Mouse (Mus musculus) large intestine, adult 2 months (tissue): Measurements from ENCODE around the gene Khdrbs1. TPM values are rescaled to one million over a fixed set of nuclear protein-coding genes. Genes with fewer than 3 reads are reported as not detected.
"Not testable (repeated sequence)": the region's sequence is repeated elsewhere in the genome, so short reads cannot be mapped to it uniquely, and the experiment has no call there.

Experiments used
- DNase-seq: peaks from one replicate; pipeline ENCODE4 v3.0.0-alpha.2; 2012; ENCODE audit warnings: low read depth, low spot score
- WGBS: fragments of 180-500 bp; shearing (Covaris S2); methylation state at CpG from one replicate; pipeline ENCODE4 v1.1.7; 2018; 5-methylcytosine and 5-hydroxymethylcytosine counted together
- polyA plus RNA-seq: library from polyadenylated mRNA; depleted of rRNA; stranded (reverse); fragments of >200 nt; gene quantifications from 2 replicates; pipeline ENCODE4 v1.2.3, GENCODE M21; 2012

Khdrbs1 gene
- polyA plus RNA-seq, 1 experiment = 13.9 TPM

GRCm38 (mm10) chr4:129746591-129746990 is 4.5 kb upstream of the Khdrbs1 start:
- WGBS = 82% methylated on average over 3 of the region's 3 CpGs
- DNase-seq = no peak

GRCm38 (mm10) chr4:129746106-129746505 is 4.0 kb upstream of the Khdrbs1 start:
- DNase-seq = no peak
- 88% methylated on average over 1 of the region's 1 CpGs for WGBS

GRCm38 (mm10) chr4:129743494-129743893 is 1.4 kb upstream of the Khdrbs1 start:
- WGBS = 46% methylated on average over 2 of the region's 2 CpGs
- no peak for DNase-seq

GRCm38 (mm10) chr4:129743010-129743390 is 897 bp upstream of the Khdrbs1 start:
- 15% methylated on average over 7 of the region's 7 CpGs for WGBS
- no peak for DNase-seq

DNA sequence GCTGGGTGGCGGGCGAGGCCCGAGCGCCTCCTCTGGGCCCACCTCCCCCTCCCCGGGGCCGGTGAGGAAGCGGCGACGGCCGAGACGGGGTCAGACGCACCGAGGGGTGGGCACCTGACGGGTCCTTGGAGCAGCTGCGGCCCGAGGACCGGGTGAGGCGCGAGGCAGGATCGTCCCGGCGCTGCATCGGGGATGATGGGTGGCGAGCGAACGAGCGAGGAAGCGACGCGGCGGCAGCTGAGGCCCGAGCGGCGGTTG is 200 bp downstream of the Khdrbs1 start:
- 0% methylated on average over 34 of the region's 34 CpGs for WGBS
- DNase-seq = no peak

DNA sequence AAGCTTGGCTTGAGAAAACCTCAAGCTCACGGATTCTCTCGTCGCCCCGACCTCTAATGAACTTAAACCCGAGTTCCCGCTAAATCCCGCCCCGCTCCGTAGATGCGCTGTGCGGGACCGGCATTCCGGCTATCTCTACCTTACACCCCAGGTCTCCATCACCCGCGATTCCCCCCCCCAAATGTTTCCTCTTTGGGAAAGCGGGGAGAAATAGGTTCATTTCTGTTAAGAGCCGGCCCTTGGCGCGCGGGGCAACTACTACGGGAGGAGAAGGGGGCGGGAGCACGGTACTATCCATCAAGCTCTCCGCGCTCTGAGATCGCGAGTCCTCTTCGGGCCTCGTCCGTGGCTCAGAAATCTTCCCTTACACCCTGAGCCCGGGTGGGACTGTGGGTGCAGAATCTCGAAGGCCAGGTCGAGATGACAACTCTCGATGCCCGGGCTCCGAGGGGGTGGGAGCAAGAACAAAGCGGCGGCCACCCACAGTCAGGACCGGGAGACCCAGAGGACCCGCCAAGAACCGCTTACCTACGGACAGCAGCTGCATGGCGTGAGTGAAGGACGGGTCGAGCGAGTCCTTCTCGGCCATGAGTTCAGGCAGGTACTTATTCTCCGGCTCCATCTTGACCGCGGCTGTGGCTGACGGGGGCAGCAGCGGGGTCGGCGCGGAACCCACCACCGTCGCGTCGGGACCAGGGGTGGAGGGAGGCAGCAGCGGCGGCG is 691 bp downstream of the Khdrbs1 start:
- under 1% methylated on average over 62 of the region's 62 CpGs for WGBS
- DNase-seq = no peak

- DNase-seq = no peak
- 51% methylated on average over 4 of the region's 4 CpGs for WGBS
Measured at GRCm38 (mm10) chr4:129739111-129739645, 2.9 kb downstream of the Khdrbs1 start.

- WGBS = 71% methylated on average over 1 of the region's 1 CpGs
- DNase-seq = no peak
Measured at GRCm38 (mm10) chr4:129736173-129736572, 5.9 kb downstream of the Khdrbs1 start.

DNA sequence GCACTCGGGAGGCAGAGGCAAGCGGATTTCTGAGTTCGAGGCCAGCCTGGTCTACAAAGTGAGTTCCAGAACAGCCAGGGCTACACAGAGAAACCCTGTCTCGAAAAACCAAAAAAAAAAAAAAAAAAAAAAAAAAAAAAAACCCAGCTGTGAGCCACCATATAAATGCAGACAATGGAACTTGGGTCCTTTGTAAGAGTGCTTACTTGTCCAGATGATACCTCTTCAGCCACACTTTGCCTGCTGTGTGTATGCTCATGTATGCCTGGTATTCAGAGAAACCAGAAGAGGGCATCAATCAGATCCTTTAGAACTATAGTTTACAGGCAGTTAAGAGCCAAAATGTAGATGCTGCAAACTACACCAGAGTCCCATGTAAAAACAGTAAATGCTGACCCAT is 6.6 kb downstream of the Khdrbs1 start:
- not testable (repeated sequence) for DNase-seq
- WGBS = 91% methylated on average over 4 of the region's 4 CpGs

GRCm38 (mm10) chr4:129731423-129731822 is 10.7 kb downstream of the Khdrbs1 start:
- 63% methylated on average over 5 of the region's 5 CpGs for WGBS
- DNase-seq = no peak

DNA sequence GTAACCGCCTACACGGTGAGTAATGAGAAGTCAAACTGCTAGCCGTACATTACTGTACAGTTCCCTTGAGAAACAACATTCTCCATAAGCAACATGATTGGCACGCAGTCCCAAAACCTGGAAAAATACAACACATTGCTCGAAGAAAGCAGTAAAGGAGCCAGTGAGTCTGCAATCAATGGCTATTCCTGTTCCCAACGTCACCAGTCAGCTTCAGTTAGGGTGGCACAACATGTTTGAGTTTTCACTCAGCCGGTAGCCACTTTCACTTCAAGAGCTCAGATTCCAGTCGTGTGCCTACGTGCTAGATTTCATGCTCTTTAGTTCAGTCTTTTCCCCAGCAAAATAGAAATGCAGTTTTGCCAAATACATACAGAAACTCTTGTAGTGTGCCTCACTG is 25.8 kb downstream of the Khdrbs1 start:
- no peak for DNase-seq
- WGBS = 89% methylated on average over 9 of the region's 9 CpGs

DNA sequence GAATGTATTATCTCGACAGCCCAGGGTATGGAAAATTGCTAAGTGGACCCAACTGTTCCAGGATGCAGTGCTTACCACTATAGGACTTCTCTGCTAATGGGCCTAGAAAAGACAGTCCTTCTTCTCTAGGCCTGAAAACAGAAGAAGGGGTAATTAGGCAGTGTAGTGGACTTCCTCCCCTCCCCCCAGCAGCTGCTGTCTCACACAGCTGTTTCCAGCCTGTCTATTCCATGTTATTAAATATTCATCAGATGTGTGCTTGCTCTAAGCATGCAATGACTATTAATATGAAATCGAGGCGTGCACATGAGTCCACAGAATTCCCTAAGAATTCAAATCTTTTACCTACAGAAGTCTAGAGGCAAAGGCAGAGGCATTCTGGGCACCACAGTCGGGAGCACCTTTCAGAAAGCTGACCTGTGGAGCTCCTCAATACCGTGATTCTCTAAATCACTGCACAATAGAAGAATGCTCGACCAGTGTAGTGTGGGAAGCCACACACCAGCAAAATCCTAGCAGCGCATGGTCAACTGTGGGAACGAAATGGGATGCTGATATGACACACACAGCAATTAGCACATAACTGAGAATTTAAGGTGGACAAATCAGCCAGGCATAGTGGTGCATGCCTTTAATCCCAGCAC is 32.5 kb downstream of the Khdrbs1 start:
- no peak for DNase-seq
- 78% methylated on average over 8 of the region's 8 CpGs for WGBS

DNA sequence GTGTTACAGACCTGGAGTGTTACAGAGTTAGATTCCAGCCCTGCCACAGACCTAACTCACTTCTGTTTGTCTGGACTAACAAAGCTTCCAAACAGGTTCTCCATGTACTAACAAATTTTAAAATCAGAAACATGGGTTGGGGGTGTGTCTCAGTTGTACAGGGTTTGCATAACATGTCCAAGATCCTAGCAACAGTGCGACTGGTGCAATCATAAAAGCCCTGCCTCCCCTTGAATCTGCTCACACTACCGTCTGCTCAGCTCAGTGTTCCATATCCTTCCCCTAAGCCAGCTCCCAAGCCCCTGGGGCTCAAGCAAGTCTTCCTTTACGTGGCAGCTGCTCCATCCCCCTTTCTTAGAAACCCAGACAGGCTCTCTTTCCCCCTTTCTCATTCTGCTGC is 35.4 kb downstream of the Khdrbs1 start:
- 62% methylated on average over 3 of the region's 3 CpGs for whole genome bisulfite sequencing
- no peak for DNase-seq

- WGBS = 40% methylated on average over 11 of the region's 11 CpGs
- DNase-seq = no peak
Measured at GRCm38 (mm10) chr4:129702454-129702853, 39.6 kb downstream of the Khdrbs1 start.

GRCm38 (mm10) chr4:129701503-129702377 is 40.4 kb downstream of the Khdrbs1 start:
- 37% methylated on average over 17 of the region's 17 CpGs for WGBS
- peak; percentile 85 for DNase-seq

GRCm38 (mm10) chr4:129700661-129701060 is 41.4 kb downstream of the Khdrbs1 start:
- WGBS = 86% methylated on average over 6 of the region's 6 CpGs
- not testable (repeated sequence) for DNase-seq

DNA sequence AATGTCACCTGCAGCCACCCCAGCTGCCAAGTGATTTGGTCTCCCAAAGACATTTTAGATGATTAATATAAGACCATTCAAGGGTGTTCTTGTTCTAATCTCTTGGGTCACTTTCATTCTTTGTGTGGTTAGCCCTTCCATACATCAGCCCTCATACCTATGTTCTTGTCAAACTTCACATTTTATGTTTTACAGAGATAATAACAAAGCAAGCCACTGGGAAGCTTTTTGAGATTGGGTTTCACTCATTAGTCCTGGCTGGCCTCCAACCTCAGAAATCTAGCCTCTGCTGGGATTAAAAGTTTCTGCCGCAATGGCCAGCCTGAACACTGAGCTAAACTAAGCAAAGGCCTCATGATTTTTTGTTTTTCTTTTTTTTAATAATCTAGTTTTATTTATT is 41.9 kb downstream of the Khdrbs1 start:
- 70% methylated on average over 1 of the region's 1 CpGs for WGBS
- no peak for DNase-seq

DNA sequence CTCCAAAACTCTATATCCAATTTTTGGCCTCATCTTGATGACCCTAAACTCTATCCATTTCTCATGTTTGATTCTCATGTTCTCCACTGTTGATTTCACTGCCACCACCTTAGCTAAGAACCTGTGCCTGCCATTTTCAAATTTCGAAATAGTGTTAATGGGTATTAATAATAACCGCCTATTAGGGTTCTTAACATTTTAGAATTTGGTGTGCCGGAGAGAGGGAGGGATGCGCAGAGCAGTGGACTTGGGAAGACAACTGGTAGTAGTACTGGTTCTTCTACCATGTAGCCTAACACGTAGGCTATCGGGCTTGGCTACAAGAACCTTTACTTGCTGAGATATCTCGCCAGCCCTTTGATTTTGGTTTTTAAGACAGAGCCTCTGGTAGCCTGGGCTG is 44.9 kb downstream of the Khdrbs1 start:
- 82% methylated on average over 7 of the region's 7 CpGs for WGBS
- DNase-seq = no peak

DNA sequence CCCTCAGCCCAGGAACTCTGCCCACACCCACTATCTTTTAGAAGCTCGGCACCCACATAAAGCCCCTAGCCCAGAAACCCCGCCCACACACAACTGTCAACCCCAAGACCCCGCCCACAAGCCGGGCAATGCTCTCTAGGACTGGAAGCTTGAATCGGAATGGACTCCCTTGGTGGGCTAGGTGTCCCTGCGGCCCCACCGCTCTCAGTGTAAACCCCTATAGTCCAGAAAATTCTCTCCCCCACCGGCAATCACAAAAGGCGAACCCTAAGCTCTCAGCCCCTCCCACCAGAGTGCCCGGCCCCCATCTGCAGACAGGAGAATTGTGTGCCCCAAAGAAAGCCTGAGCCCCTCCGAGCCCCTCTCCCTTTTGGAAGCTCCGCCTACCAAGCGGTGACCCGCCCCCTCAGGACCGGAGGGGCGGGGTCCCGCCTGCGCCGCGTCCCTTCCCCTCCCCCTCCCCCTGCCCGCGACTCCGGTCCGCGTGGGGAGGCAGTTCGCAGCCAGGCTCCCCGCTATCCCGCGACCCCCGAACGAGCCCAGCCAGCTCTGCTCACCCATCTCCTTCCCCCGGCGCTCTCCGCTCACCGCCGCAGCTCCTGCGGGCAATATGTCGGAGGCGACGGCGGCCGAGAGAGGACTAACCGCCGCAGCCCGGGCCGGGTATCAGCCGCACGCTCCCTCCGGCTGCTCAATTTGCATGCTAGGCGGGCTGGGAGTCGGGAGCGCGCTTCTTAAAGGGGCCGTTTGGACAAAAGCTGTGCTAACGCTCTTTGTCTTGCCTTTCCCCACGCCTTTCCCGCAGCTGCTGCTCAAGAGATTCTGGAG is 45.7 kb downstream of the Khdrbs1 start, which contains the start of gene Tmem39b:
Tmem39b (minus strand) TSS at position 681 of the 828 bp plus-strand sequence.
- DNase-seq = peak; percentile 70
- under 1% methylated on average over 57 of the region's 57 CpGs for WGBS

- no peak for DNase-seq
- WGBS = 15% methylated on average over 6 of the region's 6 CpGs
Measured at GRCm38 (mm10) chr4:129695815-129696157, 46.3 kb downstream of the Khdrbs1 start.
